Mouse (Mus musculus): ENCODE results near the gene Lsm3.

DNA sequence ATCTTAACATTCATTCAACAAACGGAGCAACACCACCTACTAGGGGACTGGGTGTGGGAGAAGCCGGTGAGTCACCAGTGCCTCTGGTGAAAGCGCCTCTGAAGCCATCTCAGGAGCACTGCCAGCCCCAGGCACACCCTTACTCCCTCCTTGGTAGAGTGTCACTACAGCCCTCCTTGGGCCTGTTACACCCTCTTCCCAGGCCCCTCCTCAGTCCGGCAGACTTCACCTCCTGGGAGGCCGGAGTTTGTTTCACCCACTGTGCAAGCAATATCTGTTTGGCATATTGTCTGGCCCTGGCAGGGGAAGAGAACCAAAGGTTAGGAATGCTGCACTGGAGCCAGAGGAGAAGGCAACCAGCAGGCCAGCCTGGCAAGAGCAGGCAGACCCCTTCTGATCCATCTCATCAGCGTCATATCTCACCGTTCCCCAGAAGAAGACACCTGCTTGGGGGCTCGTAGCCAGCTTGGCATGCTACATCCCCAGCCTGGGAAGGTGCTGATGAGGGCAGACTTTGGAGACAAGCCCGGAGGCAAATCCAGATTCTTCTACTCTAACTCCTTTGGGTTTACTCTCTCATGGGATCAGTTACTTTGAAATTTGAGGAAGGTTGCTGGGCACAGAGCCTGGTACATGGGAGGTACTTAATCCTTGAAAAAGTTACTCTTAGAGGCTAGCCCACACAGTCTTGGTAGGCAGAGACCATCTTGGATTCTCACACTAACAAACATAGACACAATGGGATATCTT lies 41.1 kb upstream of the Lsm3 start:
- no peak for TF ChIP-seq CTCF (IDR thresholded peaks at IDR 0.05; ENCODE audit: low read depth)
- TF ChIP-seq EP300 (optimal IDR thresholded peaks at IDR 0.05), result no peak
